Mouse (Mus musculus) spleen, postnatal 14 days (tissue): ENCODE results near the gene Arfip1.

Experiments used
- DNase-seq, 2 experiments: peaks; one replicate each; pipeline ENCODE4 v3.0.0; 2021 to 2022; ENCODE audit warnings: low spot score in 2 of 2

Gene Arfip1

GRCm38 (mm10) chr3:84488716-84489115, 93.7 kb downstream of the Arfip1 start:
- no peak for DNase-seq

- DNase-seq = no peak
These were observed 97.5 kb downstream of the Arfip1 start for GRCm38 (mm10) chr3:84484891-84485290.

GRCm38 (mm10) chr3:84484333-84484732, 98.1 kb downstream of the Arfip1 start:
- no peak for DNase-seq

- no peak for DNase-seq
These were observed 100.3 kb downstream of the Arfip1 start for GRCm38 (mm10) chr3:84482121-84482520.

GRCm38 (mm10) chr3:84481104-84481503, 101.3 kb downstream of the Arfip1 start:
- peak in 1 of 2 experiments; percentile 53 for DNase-seq

- DNase-seq = peak; percentile 42 to 53
These were observed 102.2 kb downstream of the Arfip1 start, which contains the start of gene Fhdc1 for GRCm38 (mm10) chr3:84480006-84480897. Gene Fhdc1, minus strand, starts transcription at chr3:84480429.

- peak; percentile 67 to 68 for DNase-seq
These were observed 103.0 kb downstream of the Arfip1 start for GRCm38 (mm10) chr3:84479293-84480005.

GRCm38 (mm10) chr3:84478896-84479292, 103.5 kb downstream of the Arfip1 start:
- no peak for DNase-seq

GRCm38 (mm10) chr3:84478195-84478594, 104.2 kb downstream of the Arfip1 start:
- no peak for DNase-seq

- no peak for DNase-seq
These were observed 104.9 kb downstream of the Arfip1 start for GRCm38 (mm10) chr3:84477498-84477897.

- no peak for DNase-seq
These were observed 107.2 kb downstream of the Arfip1 start for GRCm38 (mm10) chr3:84474981-84475775.

- DNase-seq = no peak
These were observed 108.0 kb downstream of the Arfip1 start for GRCm38 (mm10) chr3:84474398-84474797.

GRCm38 (mm10) chr3:84472955-84473354, 109.5 kb downstream of the Arfip1 start:
- no peak for DNase-seq

GRCm38 (mm10) chr3:84472527-84472926, 109.9 kb downstream of the Arfip1 start:
- no peak for DNase-seq

GRCm38 (mm10) chr3:84471146-84471545, 111.3 kb downstream of the Arfip1 start:
- peak in 1 of 2 experiments; percentile 57 for DNase-seq

GRCm38 (mm10) chr3:84468111-84468453, 114.3 kb downstream of the Arfip1 start:
- DNase-seq = no peak

GRCm38 (mm10) chr3:84467419-84468110, 114.9 kb downstream of the Arfip1 start:
- no peak for DNase-seq

GRCm38 (mm10) chr3:84465822-84466500, 116.5 kb downstream of the Arfip1 start:
- DNase-seq = no peak

GRCm38 (mm10) chr3:84461687-84462086, 120.7 kb downstream of the Arfip1 start:
- no peak for DNase-seq

- peak; percentile 37 to 40 for DNase-seq
These were observed 121.5 kb downstream of the Arfip1 start for GRCm38 (mm10) chr3:84460952-84461351.

- DNase-seq = no peak
These were observed 121.9 kb downstream of the Arfip1 start for GRCm38 (mm10) chr3:84460499-84460898.
